Mouse (Mus musculus) hematopoietic stem cell, adult 5-6 weeks (primary cell): Measurements from ENCODE around the gene Clca3a1. TPM values are rescaled to one million over a fixed set of nuclear protein-coding genes. Genes with fewer than 3 reads are reported as not detected.

Source experiments
- ATAC-seq, 2 experiments: fragments of 125-278 bp in 1 of 2; replicated peaks in 1 of 2; 2 replicates each; pipeline ENCODE4 v1.8.0; 2016 to 2017; ENCODE audit warnings: inconsistent platforms in 2 of 2, mild to moderate bottlenecking in 2 of 2, moderate number of reproducible peaks in 2 of 2, low read depth in 1 of 2, moderate TSS enrichment in 1 of 2; ENCODE audit not compliant: low FRiP score in 2 of 2, poor library complexity in 2 of 2, severe bottlenecking in 2 of 2, insufficient read depth in 1 of 2, low TSS enrichment in 1 of 2
- total RNA-seq: library from RNA; stranded (forward); fragments of 172-1452, 232-1000 nt; gene quantifications from 2 replicates; pipeline ENCODE4 v1.2.3, GENCODE M21; 2017

Gene Clca3a1
- total RNA-seq, 1 experiment from 2014 or later = 4.8 TPM

- ATAC-seq = no peak
These were observed 65.8 kb downstream of the Clca3a1 start for GRCm38 (mm10) chr3:144694941-144695340.

GRCm38 (mm10) chr3:144694040-144694439, 66.7 kb downstream of the Clca3a1 start:
- ATAC-seq = no peak

GRCm38 (mm10) chr3:144692052-144692451, 68.7 kb downstream of the Clca3a1 start:
- peak; percentile 78 to 91; a peak in 3 of 4 replicates for ATAC-seq

GRCm38 (mm10) chr3:144689236-144689635, 71.5 kb downstream of the Clca3a1 start:
- ATAC-seq = peak; percentile 35 to 65; a peak in 2 of 4 replicates

- no peak for ATAC-seq
These were observed 72.5 kb downstream of the Clca3a1 start for GRCm38 (mm10) chr3:144688284-144688683.

- no peak for ATAC-seq
These were observed 73.2 kb downstream of the Clca3a1 start for GRCm38 (mm10) chr3:144687618-144688017.

- no peak for ATAC-seq
These were observed 74.6 kb downstream of the Clca3a1 start for GRCm38 (mm10) chr3:144686146-144686545.

GRCm38 (mm10) chr3:144683136-144683814, 77.5 kb downstream of the Clca3a1 start:
- ATAC-seq = no peak

GRCm38 (mm10) chr3:144681542-144681941, 79.2 kb downstream of the Clca3a1 start:
- ATAC-seq = no peak

GRCm38 (mm10) chr3:144679701-144680159, 81.0 kb downstream of the Clca3a1 start:
- peak; percentile 25 to 34; a peak in 2 of 4 replicates for ATAC-seq

Other genes with a start within 250 kb of the Clca3a1 start
- 15.8 and 16.8 TPM in 2 replicates for gene Hs2st1, start 190.8 kb downstream of the Clca3a1 start, total RNA-seq
- gene Selenof, start 190.7 kb downstream of the Clca3a1 start, total RNA-seq = 485 and 587 TPM in 2 replicates
- 52.1 and 63.4 TPM in 2 replicates for gene Sh3glb1, start 40.6 kb downstream of the Clca3a1 start, total RNA-seq
- gene Clca3a2, start 58.5 kb upstream of the Clca3a1 start, total RNA-seq = not detected in 2 replicates
- not detected in 2 replicates for gene Clca3b, start 88.4 kb upstream of the Clca3a1 start, total RNA-seq
- not detected in 2 replicates for gene Clca4b, start 171.6 kb upstream of the Clca3a1 start, total RNA-seq
- gene Clca4a, start 214.1 kb upstream of the Clca3a1 start, total RNA-seq = not detected in 2 replicates